In genomic region chr2:130564063-130564462, GRCm38 (mm10) we compare ENCODE assay signal across 9 mouse cellular contexts. TPM values are rescaled to one million over a fixed set of nuclear protein-coding genes. Genes with fewer than 3 reads are reported as not detected.
DNase-seq lines count a peak whose midpoint lies in the region; ATAC-seq lines count a peak whose summit lies in the region.
"Had no signal": no experiment of that assay in that cellular context is flagged by ENCODE, and none has a peak within 500 bp of the region (broad histone marks: within the 10 kb centered on the region; RNA-seq: fewer than 3 reads in every experiment).

No protein-coding gene starts in this region.

- H3K4me3 ChIP-seq in forebrain, embryonic 16.5 days (replicated peaks; ENCODE audit: low read length), result peak overlapping the region; percentile 95
- H3K4me3 ChIP-seq in liver, embryonic 15.5 days (replicated peaks), result peak overlapping the region; percentile 86

- H3K36me3 ChIP-seq in forebrain, embryonic 16.5 days (ENCODE audit: control insufficient read depth, insufficient read depth), result peaks cover 12% of the 10 kb centered on the region; the same call in 1 of the 2 replicates
- H3K36me3 ChIP-seq in liver, embryonic 15.5 days (replicated peaks), result peaks cover 19% of the 10 kb centered on the region

- ATAC-seq in forebrain, embryonic 16.5 days, result peak; percentile 11
- no peak; the same call in 1 of the 2 replicates for ATAC-seq in liver, embryonic 15.5 days (ENCODE audit: insufficient read depth)

- H3K4me1 ChIP-seq in forebrain, embryonic 16.5 days (replicated peaks; ENCODE audit: control insufficient read depth, insufficient read depth, low read length), result peaks cover 15% of the 10 kb centered on the region
- H3K4me1 ChIP-seq in liver, embryonic 15.5 days (replicated peaks), result peaks cover 33% of the 10 kb centered on the region

- no peaks in the 10 kb centered on the region for H3K9me3 ChIP-seq in forebrain, embryonic 16.5 days (ENCODE audit: control insufficient read depth, low read length)
- no peaks in the 10 kb centered on the region for H3K9me3 ChIP-seq in liver, embryonic 15.5 days (replicated peaks)

- H3K27ac ChIP-seq in forebrain, embryonic 16.5 days (ENCODE audit: low read length), result no peak overlapping the region
- H3K27ac ChIP-seq in liver, embryonic 15.5 days (replicated peaks), result no peak overlapping the region; the same call in 1 of the 2 replicates

- H3K9ac ChIP-seq in forebrain, embryonic 16.5 days (replicated peaks; ENCODE audit: low read depth, low read length), result peak overlapping the region; percentile 89
- peak overlapping the region; percentile 82 for H3K9ac ChIP-seq in liver, embryonic 15.5 days

- WGBS in forebrain, embryonic 16.5 days, result 0% methylated on average over 23 of the region's 23 CpGs
- under 1% methylated on average over 23 of the region's 23 CpGs for WGBS in liver, embryonic 15.5 days (ENCODE audit: insufficient replicate concordance)

- peak; percentile 23 to 28 for DNase-seq in frontal cortex, postnatal 25 days (ENCODE audit: low spot score in 2 of 2)
- no peak for DNase-seq in frontal cortex, postnatal 10 days (ENCODE audit: low spot score in 2 of 2)
- DNase-seq in ovary, postnatal 10 days (ENCODE audit: low spot score), result peak; percentile 12
- no peak for DNase-seq in ovary, adult 18-20 months (ENCODE audit: low spot score)
- no peak for DNase-seq in adrenal gland, postnatal 10 days
- DNase-seq in adrenal gland, postnatal 25 days, result no peak

- H3K4me2 ChIP-seq in forebrain, embryonic 16.5 days (ENCODE audit: low read length), result peak overlapping the region; percentile 83
- peak overlapping the region; percentile 92 for H3K4me2 ChIP-seq in liver, embryonic 15.5 days

- H3K27me3 ChIP-seq in forebrain, embryonic 16.5 days (replicated peaks; ENCODE audit: control insufficient read depth, insufficient read depth, low read length), result no peaks in the 10 kb centered on the region
- H3K27me3 ChIP-seq in liver, embryonic 15.5 days, result no peaks in the 10 kb centered on the region

RNA-seq across cellular contexts. Expression of gene Mrps26, which starts 0.5 kb away (rescaled TPM):
- 76.3 and 86.2 TPM in 2 replicates for polyA plus RNA-seq in forebrain, embryonic 16.5 days (2015; fragmentation: Nextera tagmentation; extraction: Ambion mirVana)
- polyA plus RNA-seq in liver, embryonic 15.5 days (2015; fragmentation: Nextera tagmentation; extraction: Ambion mirVana), result 40.3 and 41.1 TPM in 2 replicates
- total RNA-seq in adrenal gland, postnatal 10 days (2021), result 10 to 100 TPM; 69.8 to 74.0 TPM
- total RNA-seq in adrenal gland, postnatal 25 days (2021), result 61.9 and 64.5 TPM in 2 replicates

RNA-seq across cellular contexts. Expression of gene Oxt, which starts 11.9 kb away (rescaled TPM):
- polyA plus RNA-seq in forebrain, embryonic 16.5 days (2015; fragmentation: Nextera tagmentation; extraction: Ambion mirVana), result 2.4 TPM in 1 of 2 replicates, not detected in the other
- not detected in 2 replicates for polyA plus RNA-seq in liver, embryonic 15.5 days (2015; fragmentation: Nextera tagmentation; extraction: Ambion mirVana)
- not detected for total RNA-seq in adrenal gland, postnatal 10 days (2021)
- not detected in 2 replicates for total RNA-seq in adrenal gland, postnatal 25 days (2021)
- total RNA-seq: heart, adult 18-20 months had no signal

RNA-seq across cellular contexts. Expression of gene Avp, which starts 18.3 kb away (rescaled TPM):
- 4.7 and 23.5 TPM in 2 replicates for polyA plus RNA-seq in forebrain, embryonic 16.5 days (2015; fragmentation: Nextera tagmentation; extraction: Ambion mirVana)
- polyA plus RNA-seq in liver, embryonic 15.5 days (2015; fragmentation: Nextera tagmentation; extraction: Ambion mirVana), result not detected in 2 replicates
- total RNA-seq in adrenal gland, postnatal 10 days (2021), result not detected
- total RNA-seq in adrenal gland, postnatal 25 days (2021), result not detected in 2 replicates

Comparison
In these comparisons a context has a peak if more than half of its experiments do, and no peak if none do; other contexts are left out.
1. DNase-seq: peak in frontal cortex, postnatal 25 days (2 of 2) and ovary, postnatal 10 days (single experiment); none in frontal cortex, postnatal 10 days (0 of 2), ovary, adult 18-20 months (single experiment), adrenal gland, postnatal 10 days (single experiment) and adrenal gland, postnatal 25 days (single experiment).